Mouse (Mus musculus): ENCODE measurements at regions not wholly inside any gene's neighbourhood (a gene's known extent, or its start where the extent isn't known, plus 50 kb on each side); places are given as distances from the start of the nearest gene placed in this dataset.

DNA sequence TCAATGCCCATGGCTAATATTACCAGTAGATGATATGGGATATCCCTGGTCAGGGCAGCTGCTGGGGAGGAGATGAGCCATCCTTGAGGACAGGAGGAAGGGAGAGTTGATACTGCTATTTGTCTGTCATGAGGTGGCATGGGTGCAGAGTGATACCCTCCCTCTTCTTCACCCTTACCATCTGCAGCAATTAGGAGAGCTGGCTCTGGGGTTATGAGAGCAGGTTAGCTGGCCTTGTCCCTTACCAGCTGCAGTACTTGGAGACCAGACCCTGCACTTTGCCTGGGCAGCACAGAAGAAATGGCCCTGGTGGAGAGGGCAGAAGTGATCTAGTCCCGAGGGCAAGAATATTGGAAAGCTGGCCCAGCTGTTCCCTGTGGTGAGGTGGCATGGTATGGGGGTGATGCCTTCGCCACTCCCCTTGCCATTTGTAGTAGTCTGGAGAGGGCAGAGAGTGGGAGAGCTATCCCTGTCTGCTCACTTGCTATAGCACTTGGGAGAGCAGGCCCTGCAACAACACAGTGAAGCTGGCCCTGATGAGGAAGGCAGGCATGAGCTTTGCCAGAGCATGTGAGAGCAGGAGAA lies 73.6 kb upstream of the Ppp6c start:
- TF ChIP-seq CTCF (IDR thresholded peaks at IDR 0.05; ENCODE audit: extremely low read depth, insufficient read depth, insufficient read length, insufficient replicate concordance), result no peak
- no peak for TF ChIP-seq POLR2A (IDR thresholded peaks at IDR 0.05; ENCODE audit: low read depth, low read length)
